ENCODE assay signal across 8 mouse cellular contexts in genomic region chr9:37144696-37145095, GRCm38 (mm10). TPM values are rescaled to one million over a fixed set of nuclear protein-coding genes. Genes with fewer than 3 reads are reported as not detected.
A peak's percentile ranks its signal among the peaks of the same experiment; 100 is the strongest.
DNase-seq lines count a peak whose midpoint lies in the region; ATAC-seq and TF ChIP-seq lines count a peak whose summit lies in the region.

No protein-coding gene starts in this region.

- TF ChIP-seq POLR2A in embryonic fibroblast, embryonic 13.5 days (IDR thresholded peaks at IDR 0.05; ENCODE audit: low read depth, low read length), result no peak
- TF ChIP-seq POLR2A in olfactory bulb, adult 2 months (IDR thresholded peaks at IDR 0.05; ENCODE audit: insufficient read depth, low read depth, low read length), result no peak

- no peaks in the 10 kb centered on the region for H3K36me3 ChIP-seq in liver, embryonic 11.5 days (ENCODE audit: control insufficient read depth, insufficient read depth, low read length)
- H3K36me3 ChIP-seq in limb, embryonic 10.5 days, result no peaks in the 10 kb centered on the region

- no peak for TF ChIP-seq CTCF in embryonic fibroblast, embryonic 13.5 days (IDR thresholded peaks at IDR 0.05; ENCODE audit: borderline replicate concordance, insufficient read depth, low read length)
- TF ChIP-seq CTCF in olfactory bulb, adult 2 months (IDR thresholded peaks at IDR 0.05; ENCODE audit: insufficient read depth, low read depth, low read length), result no peak

- WGBS in liver, embryonic 11.5 days, result 8% methylated on average over 6 of the region's 6 CpGs
- WGBS in limb, embryonic 10.5 days, result 0% methylated on average over 6 of the region's 6 CpGs
- WGBS in olfactory bulb, adult 2 months, result 17% methylated on average over 6 of the region's 6 CpGs

- peak overlapping the region; percentile 78 for H3K4me2 ChIP-seq in liver, embryonic 11.5 days

- H3K4me3 ChIP-seq in liver, embryonic 11.5 days (ENCODE audit: low read depth, low read length), result no peak overlapping the region
- H3K4me3 ChIP-seq in embryonic fibroblast, embryonic 13.5 days (ENCODE audit: insufficient read depth, low read length), result peak overlapping the region; percentile 63
- H3K4me3 ChIP-seq in limb, embryonic 10.5 days, result peak overlapping the region; percentile 63
- H3K4me3 ChIP-seq in olfactory bulb, adult 2 months (ENCODE audit: insufficient read depth, low read depth, low read length), result peak overlapping the region; percentile 93

- peak; percentile 33 for DNase-seq in liver, embryonic 11.5 days (ENCODE audit: low spot score)
- no peak for DNase-seq in liver
- peak; percentile 32 for DNase-seq in limb, embryonic 10.5 days (ENCODE audit: low spot score)
- DNase-seq in ovary, adult 18-20 months (ENCODE audit: low spot score), result no peak
- no peak for DNase-seq in thymus, adult 18-20 months
- DNase-seq in left cerebral cortex, adult 9 months (ENCODE audit: low spot score in 2 of 2), result no peak

- H3K27me3 ChIP-seq in liver, embryonic 11.5 days (replicated peaks; ENCODE audit: control insufficient read depth, insufficient read depth, low read length), result peaks cover 64% of the 10 kb centered on the region
- peaks cover 86% of the 10 kb centered on the region for H3K27me3 ChIP-seq in limb, embryonic 10.5 days (ENCODE audit: low read depth, poor library complexity, severe bottlenecking)

- H3K4me1 ChIP-seq in liver, embryonic 11.5 days (replicated peaks; ENCODE audit: control insufficient read depth, insufficient read depth, low read length), result peaks cover 1% of the 10 kb centered on the region; the same call in 1 of the 2 replicates
- H3K4me1 ChIP-seq in embryonic fibroblast, embryonic 13.5 days (ENCODE audit: control insufficient read depth, insufficient read depth, low read length), result peaks cover 17% of the 10 kb centered on the region
- peaks cover 78% of the 10 kb centered on the region for H3K4me1 ChIP-seq in limb, embryonic 10.5 days
- H3K4me1 ChIP-seq in olfactory bulb, adult 2 months (ENCODE audit: control insufficient read depth, insufficient read depth, low read length), result peaks cover 16% of the 10 kb centered on the region

- H3K9me3 ChIP-seq in liver, embryonic 11.5 days (ENCODE audit: control insufficient read depth, low read length), result no peaks in the 10 kb centered on the region
- H3K9me3 ChIP-seq in limb, embryonic 10.5 days (replicated peaks), result no peaks in the 10 kb centered on the region

- ATAC-seq in liver, embryonic 11.5 days (replicated peaks; ENCODE audit: low FRiP score), result no peak

- H3K27ac ChIP-seq in liver, embryonic 11.5 days (ENCODE audit: low read depth, low read length), result no peak overlapping the region
- H3K27ac ChIP-seq in embryonic fibroblast, embryonic 13.5 days (ENCODE audit: insufficient read depth, low read length), result no peak overlapping the region
- peak overlapping the region; percentile 85 for H3K27ac ChIP-seq in limb, embryonic 10.5 days
- peak overlapping the region; percentile 59 for H3K27ac ChIP-seq in olfactory bulb, adult 2 months (ENCODE audit: insufficient read depth, low read depth, low read length)

- H3K9ac ChIP-seq in liver, embryonic 11.5 days (ENCODE audit: low read depth, low read length), result no peak overlapping the region

RNA-seq across cellular contexts. Expression of gene Pknox2, which starts 2.5 kb away (rescaled TPM):
- 2.9 TPM in 2 replicates for polyA plus RNA-seq in liver, embryonic 11.5 days (2014; fragmentation: Nextera tagmentation; extraction: Ambion mirVana)
- 20.3 and 23.7 TPM in 2 replicates for polyA plus RNA-seq in embryonic fibroblast, embryonic 13.5 days (2011; ENCODE audit: insufficient read length, low read depth, missing spikeins)
- 6.2 and 11.7 TPM in 2 replicates for polyA plus RNA-seq in limb, embryonic 10.5 days (2016; fragmentation: Nextera tagmentation; extraction: Ambion mirVana)
- polyA plus RNA-seq in olfactory bulb, adult 2 months (2012; ENCODE audit: insufficient read depth, insufficient read length, low replicate concordance, missing spikeins), result not detected in 2 replicates

Comparison
In these comparisons a context has a peak if more than half of its experiments do, and no peak if none do; other contexts are left out.
1. DNase-seq: peak in liver, embryonic 11.5 days (single experiment) and limb, embryonic 10.5 days (single experiment); none in liver (single experiment), ovary, adult 18-20 months (single experiment), thymus, adult 18-20 months (0 of 2) and left cerebral cortex, adult 9 months (0 of 2).
2. H3K27ac ChIP-seq: peak in limb, embryonic 10.5 days (single experiment) and olfactory bulb, adult 2 months (single experiment); none in liver, embryonic 11.5 days (single experiment) and embryonic fibroblast, embryonic 13.5 days (single experiment).